Mouse (Mus musculus): ENCODE results near the gene Snx10.
A peak's percentile ranks its signal among the peaks of the same experiment; 100 is the strongest.
"Not testable (repeated sequence)": the region's sequence is repeated elsewhere in the genome, so short reads cannot be mapped to it uniquely, and the experiment has no call there.

The Snx10 gene

GRCm38 (mm10) chr6:51523807-51524320, at the start of gene Snx10:
Gene Snx10, plus strand, starts transcription at chr6:51523901.
- peak in 1 of 2 experiments; percentile 56 for DNase-seq (ENCODE audit: low spot score in 2 of 2)

GRCm38 (mm10) chr6:51479136-51479731, 44.5 kb upstream of the Snx10 start:
- DNase-seq (ENCODE audit: low spot score in 2 of 2) = no peak

- no peak for DNase-seq (ENCODE audit: low spot score in 2 of 2)
Measured at GRCm38 (mm10) chr6:51481548-51481947, 42.2 kb upstream of the Snx10 start.

GRCm38 (mm10) chr6:51483861-51484260, 39.8 kb upstream of the Snx10 start:
- no peak for DNase-seq (ENCODE audit: low spot score in 2 of 2)

- not testable (repeated sequence) for DNase-seq (ENCODE audit: low spot score in 2 of 2)
Measured at GRCm38 (mm10) chr6:51484556-51484955, 39.1 kb upstream of the Snx10 start.

GRCm38 (mm10) chr6:51485646-51486045, 38.1 kb upstream of the Snx10 start:
- no peak for DNase-seq (ENCODE audit: low spot score in 2 of 2)

- no peak for DNase-seq (ENCODE audit: low spot score in 2 of 2)
Measured at GRCm38 (mm10) chr6:51486076-51486710, 37.5 kb upstream of the Snx10 start.

- no peak for DNase-seq (ENCODE audit: low spot score in 2 of 2)
Measured at GRCm38 (mm10) chr6:51486731-51487130, 37.0 kb upstream of the Snx10 start.

GRCm38 (mm10) chr6:51489787-51490186, 33.9 kb upstream of the Snx10 start:
- no peak for DNase-seq (ENCODE audit: low spot score in 2 of 2)

- no peak for DNase-seq (ENCODE audit: low spot score in 2 of 2)
Measured at GRCm38 (mm10) chr6:51497321-51498111, 26.2 kb upstream of the Snx10 start.

GRCm38 (mm10) chr6:51505671-51506070, 18.0 kb upstream of the Snx10 start:
- no peak for DNase-seq (ENCODE audit: low spot score in 2 of 2)

GRCm38 (mm10) chr6:51507556-51507955, 16.1 kb upstream of the Snx10 start:
- DNase-seq (ENCODE audit: low spot score in 2 of 2) = no peak

GRCm38 (mm10) chr6:51508750-51509648, 14.7 kb upstream of the Snx10 start:
- peak; percentile 46 to 58 for DNase-seq (ENCODE audit: low spot score in 2 of 2)

GRCm38 (mm10) chr6:51510094-51510493, 13.6 kb upstream of the Snx10 start:
- DNase-seq (ENCODE audit: low spot score in 2 of 2) = no peak

GRCm38 (mm10) chr6:51510946-51511345, 12.8 kb upstream of the Snx10 start:
- no peak for DNase-seq (ENCODE audit: low spot score in 2 of 2)

GRCm38 (mm10) chr6:51513745-51514144, 10.0 kb upstream of the Snx10 start:
- no peak for DNase-seq (ENCODE audit: low spot score in 2 of 2)

- no peak for DNase-seq (ENCODE audit: low spot score in 2 of 2)
Measured at GRCm38 (mm10) chr6:51514860-51515259, 8.8 kb upstream of the Snx10 start.

- no peak for DNase-seq (ENCODE audit: low spot score in 2 of 2)
Measured at GRCm38 (mm10) chr6:51523310-51523709, 391 bp upstream of the Snx10 start.

- peak in 1 of 2 experiments; percentile 20 for DNase-seq (ENCODE audit: low spot score in 2 of 2)
Measured at GRCm38 (mm10) chr6:51524321-51524931, 725 bp downstream of the Snx10 start.

- DNase-seq (ENCODE audit: low spot score in 2 of 2) = no peak
Measured at GRCm38 (mm10) chr6:51525001-51525400, 1.3 kb downstream of the Snx10 start.

GRCm38 (mm10) chr6:51529457-51529856, 5.8 kb downstream of the Snx10 start:
- no peak for DNase-seq (ENCODE audit: low spot score in 2 of 2)

Measured in frontal cortex, postnatal 14 days (tissue).